Mouse (Mus musculus): Measurements from ENCODE around the gene Gm10778.
A peak's percentile ranks its signal among the peaks of the same experiment; 100 is the strongest.

The Gm10778 gene

GRCm38 (mm10) chr10:81648803-81649775 lies at the start of gene Gm10778:
Gene Gm10778 (plus strand): TSS chr10:81649059.
- DNase-seq (ENCODE audit: low spot score): peak; percentile 88

- DNase-seq (ENCODE audit: low spot score): no peak
These were observed 49.2 kb upstream of the Gm10778 start for GRCm38 (mm10) chr10:81599630-81600029.

- no peak for DNase-seq (ENCODE audit: low spot score)
These were observed 48.8 kb upstream of the Gm10778 start for GRCm38 (mm10) chr10:81600096-81600495.

GRCm38 (mm10) chr10:81600738-81601203 lies 48.1 kb upstream of the Gm10778 start, which contains the start of gene Tle6:
Gene Tle6 (minus strand): TSS chr10:81601073.
- DNase-seq (ENCODE audit: low spot score): peak; percentile 83

GRCm38 (mm10) chr10:81601396-81601905 lies 47.4 kb upstream of the Gm10778 start:
- DNase-seq (ENCODE audit: low spot score): no peak

- DNase-seq (ENCODE audit: low spot score): no peak
These were observed 46.1 kb upstream of the Gm10778 start for GRCm38 (mm10) chr10:81602741-81603151.

- DNase-seq (ENCODE audit: low spot score): no peak
These were observed 44.6 kb upstream of the Gm10778 start for GRCm38 (mm10) chr10:81604019-81604967.

- no peak for DNase-seq (ENCODE audit: low spot score)
These were observed 43.7 kb upstream of the Gm10778 start for GRCm38 (mm10) chr10:81604968-81605665.

GRCm38 (mm10) chr10:81605666-81605973 lies 43.2 kb upstream of the Gm10778 start:
- no peak for DNase-seq (ENCODE audit: low spot score)

- peak; percentile 96 for DNase-seq (ENCODE audit: low spot score)
These were observed 42.7 kb upstream of the Gm10778 start, which contains the start of gene BC025920 for GRCm38 (mm10) chr10:81605974-81606751. Gene BC025920 (plus strand): TSS chr10:81606270.

GRCm38 (mm10) chr10:81608308-81608707 lies 40.6 kb upstream of the Gm10778 start:
- no peak for DNase-seq (ENCODE audit: low spot score)

GRCm38 (mm10) chr10:81612779-81613178 lies 36.1 kb upstream of the Gm10778 start:
- DNase-seq (ENCODE audit: low spot score): no peak

- no peak for DNase-seq (ENCODE audit: low spot score)
These were observed 33.4 kb upstream of the Gm10778 start for GRCm38 (mm10) chr10:81615486-81615885.

GRCm38 (mm10) chr10:81619976-81620375 lies 28.9 kb upstream of the Gm10778 start:
- no peak for DNase-seq (ENCODE audit: low spot score)

- DNase-seq (ENCODE audit: low spot score): no peak
These were observed 28.1 kb upstream of the Gm10778 start for GRCm38 (mm10) chr10:81620786-81621185.

GRCm38 (mm10) chr10:81623441-81623840 lies 25.4 kb upstream of the Gm10778 start:
- no peak for DNase-seq (ENCODE audit: low spot score)

GRCm38 (mm10) chr10:81626101-81626993 lies 22.5 kb upstream of the Gm10778 start:
- DNase-seq (ENCODE audit: low spot score): no peak

GRCm38 (mm10) chr10:81626994-81627835 lies 21.6 kb upstream of the Gm10778 start, which contains the start of gene Sirt6:
Gene Sirt6 (minus strand): TSS chr10:81627797.
- peak; percentile 80 for DNase-seq (ENCODE audit: low spot score)

- DNase-seq (ENCODE audit: low spot score): no peak
These were observed 21.0 kb upstream of the Gm10778 start for GRCm38 (mm10) chr10:81627836-81628220.

Data from layer of hippocampus, adult 9-10 months (tissue).